Mouse (Mus musculus) liver, embryonic 14.5 days (tissue): Measurements from ENCODE around the gene Kcnh8. TPM values are rescaled to one million over a fixed set of nuclear protein-coding genes. Genes with fewer than 3 reads are reported as not detected.

ENCODE experiments used
- ATAC-seq: fragments of 200-750 bp; cut with Nextera tagmentation; 2 replicates; pipeline ENCODE4 v1.8.0; 2017; ENCODE audit warnings: moderate number of reproducible peaks, mild to moderate bottlenecking, moderate library complexity; ENCODE audit not compliant: insufficient read depth
- DNase-seq, 3 experiments: peaks; one replicate each; pipeline ENCODE4 v3.0.0-alpha.2; 2012 to 2013; ENCODE audit warnings: low read depth in 3 of 3, low spot score in 3 of 3
- H3K27ac ChIP-seq: fragments of 300-500 bp; sonication (generic); 2 replicates; pipeline ENCODE4 v1.5.1; 2014; ENCODE audit warnings: moderate library complexity, mild to moderate bottlenecking, control low read depth, inconsistent platforms
- H3K27me3 ChIP-seq: fragments of 300-500 bp; sonication (generic); 2 replicates; pipeline ENCODE4 v1.6.1; 2014; ENCODE audit warnings: mild to moderate bottlenecking, low read length, moderate library complexity; ENCODE audit not compliant: control insufficient read depth, insufficient read depth
- H3K36me3 ChIP-seq: fragments of 300-500 bp; sonication (generic); replicated peaks from 2 replicates; pipeline ENCODE4 v1.6.1; 2014; ENCODE audit warnings: low read depth; ENCODE audit not compliant: control insufficient read depth, insufficient read depth
- H3K4me1 ChIP-seq, 2 experiments: fragments of 200-500 bp in 1 of 2; fragments of 300-500 bp in 1 of 2; sonication (generic) in 1 of 2; replicated peaks; 2 replicates each; pipeline ENCODE4 v1.6.1; 2012 to 2014; ENCODE audit warnings: antibody characterized with exemption in 1 of 2, inconsistent platforms in 1 of 2, low read length in 1 of 2; ENCODE audit not compliant: control insufficient read depth in 2 of 2, insufficient read depth in 2 of 2
- H3K4me2 ChIP-seq: fragments of 300-500 bp; sonication (generic); 2 replicates; pipeline ENCODE4 v1.6.1; 2014; ENCODE audit warnings: low read depth, mild to moderate bottlenecking, control low read depth, moderate library complexity
- H3K4me3 ChIP-seq, 2 experiments: fragments of 200-500 bp in 1 of 2; fragments of 300-500 bp in 1 of 2; sonication (generic) in 1 of 2; 2 replicates each; pipeline ENCODE4 v1.5.1; 2012 to 2014; ENCODE audit warnings: low read depth in 2 of 2, low read length in 2 of 2, mild to moderate bottlenecking in 2 of 2, control low read depth in 1 of 2, inconsistent platforms in 1 of 2, moderate library complexity in 1 of 2; ENCODE audit not compliant: insufficient read depth in 1 of 2
- H3K9ac ChIP-seq: fragments of 300-500 bp; sonication (generic); replicated peaks from 2 replicates; pipeline ENCODE4 v1.6.1; 2014; ENCODE audit warnings: mild to moderate bottlenecking, control low read depth, moderate library complexity
- H3K9me3 ChIP-seq: fragments of 300-500 bp; sonication (generic); 2 replicates; pipeline ENCODE4 v1.6.1; 2016; ENCODE audit warnings: low read length, mixed read lengths; ENCODE audit not compliant: control insufficient read depth
- CTCF ChIP-seq: IDR thresholded peaks from 2 replicates; pipeline ENCODE4 v1.5.1; 2016; ENCODE audit warnings: antibody characterized with exemption, low read depth, control low read depth
- EP300 ChIP-seq: IDR thresholded peaks from 2 replicates; pipeline ENCODE4 v1.6.1; 2016; ENCODE audit warnings: antibody characterized with exemption, low read depth
- WGBS: fragments of 180-500 bp; shearing (Covaris S2); extraction: QIAGEN DNeasy Blood & Tissue Kit; methylation state at CpG from one replicate; pipeline ENCODE4 v1.1.7; 2014; ENCODE audit not compliant: insufficient replicate concordance; 5-methylcytosine and 5-hydroxymethylcytosine counted together
- polyA plus RNA-seq, 2 experiments: library from polyadenylated mRNA; depleted of rRNA in 1 of 2; stranded (reverse) in 1 of 2; unstranded in 1 of 2; fragments of >200 nt; fragmentation: Nextera tagmentation in 1 of 2; extraction: Ambion mirVana in 1 of 2; gene quantifications; 2 replicates each; pipeline versions ENCODE4 v1.2.1 to v1.2.3; 2012 to 2014

Kcnh8 gene
- polyA plus RNA-seq (2012; rRNA removed) (not detected in 2 replicates), polyA plus RNA-seq (2014; fragmentation: Nextera tagmentation; extraction: Ambion mirVana) (not detected in 2 replicates)

- Histone ChIP-seq H3K27me3 (peaks cover 19% of the 10 kb centered on the region), H3K9me3 (no peaks in the 10 kb centered on the region), H3K4me2 (no peak within 1 kb of the TSS), H3K4me3 (no peak within 1 kb of the TSS), H3K27ac (no peak within 1 kb of the TSS), H3K36me3 (no peaks in the 10 kb centered on the region), H3K4me1 (no peaks in the 10 kb centered on the region), H3K9ac (no peak within 1 kb of the TSS)
- TF ChIP-seq CTCF (no peak), EP300 (no peak)
- 2% methylated on average over 34 of the region's 40 CpGs for WGBS
- ATAC-seq (no peak), DNase-seq (no peak)
Observed at GRCm38 (mm10) chr17:52602093-52602780, at the start of gene Kcnh8. Gene Kcnh8, plus strand, starts transcription at chr17:52602709.

GRCm38 (mm10) chr17:52559961-52560720 is 42.4 kb upstream of the Kcnh8 start:
- H3K9me3 ChIP-seq: no peaks in the 10 kb centered on the region
- no peak overlapping the region for H3K27ac ChIP-seq
- no peak overlapping the region for H3K9ac ChIP-seq
- no peaks in the 10 kb centered on the region for H3K27me3 ChIP-seq
- no peaks in the 10 kb centered on the region for H3K36me3 ChIP-seq
- no peak for ATAC-seq
- H3K4me2 ChIP-seq: no peak overlapping the region
- TF ChIP-seq EP300: no peak
- peak; percentile 71 for TF ChIP-seq CTCF
- H3K4me3 ChIP-seq: no peak overlapping the region
- DNase-seq: peak in 2 of 3 experiments; percentile 0 to 23
- no peaks in the 10 kb centered on the region for H3K4me1 ChIP-seq
- 22% methylated on average over 13 of the region's 13 CpGs for WGBS

GRCm38 (mm10) chr17:52565467-52566155 is 36.9 kb upstream of the Kcnh8 start:
- Histone ChIP-seq H3K27ac (no peak overlapping the region), H3K4me2 (no peak overlapping the region), H3K4me1 (no peaks in the 10 kb centered on the region), H3K27me3 (no peaks in the 10 kb centered on the region), H3K9me3 (no peaks in the 10 kb centered on the region), H3K4me3 (no peak overlapping the region), H3K36me3 (no peaks in the 10 kb centered on the region), H3K9ac (no peak overlapping the region)
- 22% methylated on average over 4 of the region's 4 CpGs for WGBS
- TF ChIP-seq EP300 (no peak), CTCF (no peak)
- no peak for DNase-seq
- no peak for ATAC-seq

- Histone ChIP-seq H3K36me3 (no peaks in the 10 kb centered on the region), H3K9ac (no peak overlapping the region), H3K4me2 (no peak overlapping the region), H3K27me3 (no peaks in the 10 kb centered on the region), H3K9me3 (no peaks in the 10 kb centered on the region), H3K4me3 (no peak overlapping the region), H3K4me1 (no peaks in the 10 kb centered on the region), H3K27ac (no peak overlapping the region)
- DNase-seq (no peak), ATAC-seq (no peak)
- WGBS: 63% methylated on average over 4 of the region's 4 CpGs
- TF ChIP-seq CTCF: no peak
- TF ChIP-seq EP300: no peak
Observed at GRCm38 (mm10) chr17:52569584-52570270, 32.8 kb upstream of the Kcnh8 start.
